Mouse (Mus musculus): ENCODE data around the gene Svop.
A peak's percentile ranks its signal among the peaks of the same experiment; 100 is the strongest.

The Svop gene

DNA sequence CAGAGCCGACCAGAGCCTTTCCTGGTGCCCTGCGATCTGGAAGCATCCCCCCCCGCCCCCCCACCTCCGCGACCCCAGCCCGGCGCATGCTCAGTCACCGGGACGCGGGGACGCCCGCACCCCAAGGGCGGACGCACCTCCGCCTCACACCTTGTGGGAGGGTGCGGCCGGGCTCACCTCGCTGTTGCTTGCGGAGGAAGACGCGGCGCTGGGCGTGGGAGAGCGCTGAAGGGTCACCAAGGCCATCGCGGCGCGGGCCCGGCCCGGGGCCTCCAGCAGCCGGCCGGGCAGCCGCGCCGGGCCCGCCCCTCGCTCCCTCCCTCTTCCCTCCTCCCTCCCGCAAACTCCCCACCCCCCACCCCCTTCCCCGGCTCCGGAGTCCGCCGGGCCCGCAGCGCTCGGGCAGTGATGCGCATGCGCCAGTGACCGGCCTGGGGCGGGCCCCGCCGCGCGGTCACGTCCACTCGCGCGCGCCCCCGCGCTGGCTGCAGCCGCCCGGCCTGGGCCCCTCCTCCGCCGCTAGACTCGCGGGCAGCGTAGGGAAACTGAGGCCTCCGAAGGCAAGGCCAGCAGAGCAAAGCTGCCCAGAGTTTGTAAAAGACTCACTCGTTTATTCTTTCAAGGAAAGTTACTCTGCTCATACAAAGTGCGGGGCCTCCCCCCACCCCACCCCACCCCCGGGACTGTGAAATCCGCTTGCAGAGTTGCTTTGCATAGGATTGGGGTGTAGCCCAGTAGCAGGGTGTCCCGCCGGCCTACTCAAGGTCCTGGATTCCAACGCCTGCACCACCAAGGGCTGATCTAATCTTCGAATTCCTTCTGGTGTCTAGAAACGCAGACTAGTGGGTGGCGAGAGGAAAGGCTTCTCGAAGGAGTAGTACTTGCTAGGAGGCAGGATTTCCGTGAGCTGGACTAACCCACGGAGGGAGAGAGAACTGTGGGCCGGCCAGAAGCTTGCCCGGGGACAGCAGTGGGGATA is 97.6 kb downstream of the Svop start, which contains the start of gene Ssh1:
Ssh1 (minus strand) TSS at position 408 of the 979 bp plus-strand sequence.
- DNase-seq (ENCODE audit: low read depth) = peak; percentile 83

DNA sequence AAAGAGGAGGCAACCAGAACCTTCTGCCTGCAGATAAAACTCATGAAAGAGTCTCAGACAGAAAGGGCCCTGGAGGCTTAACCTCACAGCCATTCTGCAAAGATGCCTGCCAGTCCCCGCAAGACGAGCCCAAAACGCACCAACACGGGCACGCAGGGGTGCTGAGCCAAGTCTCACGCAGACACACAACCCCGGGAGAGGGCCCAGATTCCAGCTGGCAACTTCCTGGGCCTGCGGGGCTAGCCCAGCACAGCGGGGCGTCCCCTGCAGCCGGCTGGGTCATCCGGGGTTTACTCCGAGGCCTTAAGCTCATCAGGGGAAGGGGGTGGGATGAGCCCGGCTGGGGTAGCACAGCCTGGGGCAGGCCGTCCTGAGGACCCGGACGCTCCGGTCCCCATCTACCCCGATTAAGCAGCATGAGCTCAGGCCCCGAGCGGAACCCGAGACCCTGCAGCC is 98.3 kb downstream of the Svop start:
- peak; percentile 71 for DNase-seq (ENCODE audit: low read depth)

DNA sequence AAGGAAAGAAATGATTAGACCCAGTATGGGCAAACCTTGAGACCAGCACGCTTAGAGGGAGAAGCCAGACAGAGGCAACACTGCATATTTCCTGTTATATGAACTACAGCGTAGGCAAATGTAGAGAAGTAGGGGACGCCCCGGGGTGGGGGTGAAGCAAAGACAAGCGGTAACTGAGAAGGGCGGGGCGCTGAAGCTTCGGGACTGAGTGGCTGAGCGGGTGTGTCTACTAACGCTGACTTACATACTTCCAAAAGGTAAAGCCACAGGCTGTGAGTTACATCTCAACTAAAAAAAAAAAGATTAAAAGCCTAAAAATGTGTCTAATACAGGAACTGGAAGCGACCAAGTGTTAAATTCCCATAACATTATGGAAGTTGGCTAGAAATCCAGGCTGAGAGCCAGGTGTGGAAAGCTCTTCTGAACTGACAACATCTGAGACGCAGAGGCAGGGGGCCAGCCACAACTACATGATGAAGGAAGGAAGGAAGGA is 99.0 kb downstream of the Svop start:
- DNase-seq (ENCODE audit: low read depth) = peak; percentile 95

DNA sequence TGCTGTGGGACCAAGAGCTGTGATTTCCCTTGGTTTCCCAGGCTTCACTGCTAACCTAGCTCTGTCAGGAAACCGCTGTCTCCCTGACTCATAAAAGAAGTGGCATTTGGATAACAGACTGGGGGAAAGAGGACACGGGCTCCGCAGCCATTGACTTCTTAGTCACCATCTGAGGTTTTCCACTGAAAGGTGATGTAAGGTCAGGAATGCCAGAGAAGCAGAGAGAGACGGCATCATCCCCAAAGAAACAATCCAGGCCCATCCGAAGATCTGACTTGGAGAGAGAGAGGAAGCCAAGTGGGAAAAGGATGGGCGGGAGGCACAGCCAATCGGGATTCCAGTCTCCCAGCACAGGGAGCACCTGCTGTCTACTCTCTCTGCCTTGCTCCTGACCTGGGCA is 100.2 kb downstream of the Svop start:
- DNase-seq (ENCODE audit: low read depth) = peak; percentile 27

DNA sequence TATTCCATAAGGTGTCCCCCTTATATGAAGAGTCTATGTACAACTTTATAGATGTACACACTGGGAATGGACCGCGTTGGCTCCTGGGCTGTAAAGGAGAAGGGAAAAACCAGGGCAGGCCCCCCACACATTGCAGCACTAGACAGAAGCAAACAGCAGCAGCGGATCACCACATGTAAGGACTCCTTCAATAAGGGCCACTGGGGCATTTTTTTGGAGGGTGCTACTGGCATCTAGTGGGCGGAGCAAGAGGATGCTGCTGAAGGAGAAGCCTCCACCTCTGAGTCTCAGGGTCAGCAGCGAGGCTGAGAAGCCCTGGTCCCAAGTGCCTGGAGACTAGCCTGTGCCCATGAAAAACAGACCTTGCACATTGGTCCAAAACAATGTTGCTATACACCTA is 100.8 kb downstream of the Svop start:
- peak; percentile 34 for DNase-seq (ENCODE audit: low read depth)

DNA sequence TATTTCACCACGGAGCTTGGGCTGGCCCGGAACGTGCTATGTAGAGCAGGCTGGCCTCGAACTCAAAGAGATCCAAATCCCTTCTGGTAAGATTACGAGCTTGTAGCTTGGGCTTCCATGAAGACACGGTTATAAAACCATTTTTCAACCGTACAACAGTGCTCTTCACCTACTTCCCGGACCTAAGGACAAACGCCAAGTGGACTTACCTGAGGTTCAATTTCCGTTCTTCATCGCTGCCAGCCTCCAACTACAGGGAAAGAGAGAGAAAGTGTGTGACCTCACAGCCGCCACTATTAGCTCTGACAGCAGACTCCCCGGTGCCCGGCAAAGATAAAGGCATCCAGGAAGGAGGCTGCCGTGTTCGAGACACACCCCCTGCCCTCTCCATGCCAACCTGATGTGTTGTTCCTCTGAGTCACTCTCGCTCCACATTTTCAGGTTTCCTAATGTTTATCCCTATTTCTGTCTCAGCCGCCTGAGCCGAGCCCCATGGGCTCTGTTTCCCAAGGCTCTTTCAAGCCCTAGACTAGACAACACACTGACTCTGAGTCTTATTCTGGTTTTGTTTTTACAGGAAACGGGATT is 101.8 kb downstream of the Svop start:
- DNase-seq (ENCODE audit: low read depth) = no peak

DNA sequence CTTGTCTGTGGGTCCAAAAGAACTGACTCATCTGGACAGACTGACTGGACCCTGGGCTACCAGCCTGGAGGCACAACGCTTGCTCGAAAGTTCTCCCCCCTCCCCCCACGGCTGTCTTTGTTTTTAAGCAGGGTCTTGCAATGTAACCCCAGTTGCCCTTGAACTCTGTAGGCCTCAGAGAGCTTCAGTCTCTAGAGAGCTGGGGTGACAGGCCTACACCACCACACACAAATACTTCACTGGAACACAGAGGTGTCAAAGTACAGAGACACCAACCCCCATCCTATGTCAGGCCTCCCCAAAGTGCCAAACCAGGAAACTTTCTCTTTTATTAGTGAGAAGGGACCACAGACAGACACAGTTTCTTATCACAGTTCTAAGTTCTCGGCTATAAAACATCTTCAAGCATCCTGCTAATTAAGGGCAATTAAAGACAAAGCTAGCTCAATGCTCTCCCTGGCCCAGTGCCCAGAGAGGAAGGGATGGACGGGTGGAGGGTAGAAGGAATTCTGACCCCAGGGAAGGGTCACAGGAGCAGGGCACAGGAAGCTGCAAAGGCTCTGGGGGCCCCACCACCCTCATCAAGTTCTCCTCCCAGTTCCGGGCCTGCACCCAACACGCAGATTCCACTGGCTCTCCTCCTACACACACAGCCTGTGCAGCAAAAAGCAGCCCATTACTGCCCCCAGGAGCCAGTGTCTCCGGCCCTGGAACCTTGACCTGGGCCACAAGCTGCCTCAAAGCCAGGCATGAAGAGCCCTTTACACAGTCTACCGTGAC is 105.0 kb downstream of the Svop start:
- DNase-seq (ENCODE audit: low read depth) = peak; percentile 16

DNA sequence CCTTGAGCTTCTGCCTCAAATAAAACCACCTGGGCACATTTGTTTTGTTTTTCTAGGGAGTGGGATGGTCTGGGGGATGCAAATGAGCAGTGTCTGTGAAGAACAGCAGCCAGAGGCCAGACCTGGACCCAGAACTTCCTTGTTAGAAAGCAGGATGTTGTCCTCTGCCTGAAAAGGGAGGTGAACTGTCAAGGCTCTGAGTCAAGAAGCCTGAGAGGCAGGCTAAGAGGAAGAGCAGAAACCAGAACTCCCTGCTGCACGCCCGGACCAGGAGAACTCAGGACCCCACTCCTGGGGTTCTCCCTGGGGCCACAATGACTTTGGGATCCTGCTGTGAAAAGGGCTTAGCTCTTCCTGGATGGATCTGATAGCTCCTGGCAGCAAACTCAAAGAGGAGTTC is 105.6 kb downstream of the Svop start:
- DNase-seq (ENCODE audit: low read depth) = no peak

DNA sequence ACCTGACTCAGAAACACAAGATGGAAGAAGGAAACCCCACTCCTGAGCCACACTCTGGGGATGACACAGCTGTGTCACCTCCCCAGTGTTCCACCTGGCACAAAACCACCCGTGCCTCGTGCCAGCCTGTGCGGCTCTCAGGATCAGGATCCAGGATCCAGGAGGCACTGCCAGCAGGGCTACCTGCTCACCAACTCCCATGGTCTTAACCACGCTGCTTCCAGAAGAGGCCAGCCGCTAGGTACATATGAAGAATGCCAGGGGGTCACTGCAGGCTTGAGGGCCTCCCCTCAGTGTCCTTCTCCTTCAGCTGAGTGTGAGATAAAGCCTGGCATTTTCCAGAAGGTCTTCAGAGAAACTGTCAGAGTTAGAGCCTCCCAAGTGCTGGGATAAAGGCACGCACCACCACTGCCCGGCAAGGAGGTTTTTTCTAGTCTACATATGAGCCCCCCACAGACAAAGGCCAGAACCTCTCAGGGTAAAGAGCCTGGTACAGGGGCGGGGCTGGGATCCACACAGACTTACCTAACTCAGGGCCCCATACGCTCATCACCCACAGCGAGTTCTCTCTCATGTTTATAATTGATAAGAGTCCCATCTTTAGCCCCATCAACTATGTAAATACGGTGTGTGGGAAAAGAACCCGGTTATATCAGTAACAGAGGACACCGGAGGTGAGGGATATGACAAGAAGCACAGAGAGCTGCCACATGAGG is 107.2 kb downstream of the Svop start:
- DNase-seq (ENCODE audit: low read depth) = no peak

DNA sequence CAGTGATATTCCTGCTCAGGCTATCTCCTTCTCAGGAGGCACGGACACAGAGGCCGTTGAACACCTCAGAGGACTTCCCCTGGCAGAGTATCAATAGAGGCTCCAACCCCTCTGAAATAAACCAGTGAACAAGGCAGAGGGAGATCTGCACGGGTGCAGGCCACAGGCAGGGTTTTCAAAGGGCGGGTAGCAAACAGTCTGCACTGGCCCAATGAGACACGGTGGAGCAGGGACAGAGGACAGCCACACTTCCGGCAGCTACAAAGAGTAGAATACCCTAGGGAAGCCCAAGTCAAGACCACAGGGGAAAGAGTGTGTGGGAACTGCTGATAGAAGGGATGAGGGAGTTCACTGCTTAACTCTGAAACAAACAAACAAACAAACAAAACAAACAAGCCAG is 107.8 kb downstream of the Svop start:
- DNase-seq (ENCODE audit: low read depth) = no peak

DNA sequence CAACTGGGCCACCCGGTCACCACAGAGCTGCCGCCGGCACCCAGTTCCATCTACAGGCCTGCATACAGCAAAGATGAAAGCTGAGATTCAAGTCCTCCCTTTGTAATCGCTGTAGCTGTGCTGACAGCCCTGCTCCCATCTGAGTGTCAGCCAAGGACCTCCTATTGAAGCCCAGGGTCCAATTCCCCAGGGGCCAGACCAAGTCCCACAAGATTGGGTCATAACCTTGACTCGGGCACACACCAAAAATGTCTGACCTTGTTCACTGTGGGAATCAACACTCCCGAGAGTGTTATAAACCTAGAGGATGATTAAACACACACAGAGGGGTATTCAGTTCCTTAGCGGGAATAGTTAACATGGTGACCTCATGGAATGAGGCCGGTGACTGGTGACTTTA is 109.5 kb downstream of the Svop start:
- DNase-seq (ENCODE audit: low read depth) = no peak

DNA sequence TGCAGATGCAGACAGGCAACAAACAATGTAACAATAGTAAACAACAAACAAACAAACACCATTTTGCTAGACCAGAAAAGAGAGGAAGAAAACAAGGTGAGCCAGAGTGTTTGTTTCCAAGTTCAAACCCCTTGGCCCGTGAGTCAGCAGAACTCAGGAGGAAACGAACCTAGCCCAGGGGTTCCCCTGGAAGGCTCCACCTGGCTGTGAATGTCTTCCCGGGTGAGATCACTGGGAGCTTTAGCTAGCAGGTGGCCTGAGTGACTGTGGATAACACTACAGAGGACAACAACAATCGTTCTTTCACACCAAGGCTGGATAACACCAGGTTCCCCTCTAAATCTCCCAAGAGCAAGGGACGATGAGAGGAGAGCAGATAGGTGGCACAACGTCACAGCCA is 110.2 kb downstream of the Svop start:
- DNase-seq (ENCODE audit: low read depth) = no peak

DNA sequence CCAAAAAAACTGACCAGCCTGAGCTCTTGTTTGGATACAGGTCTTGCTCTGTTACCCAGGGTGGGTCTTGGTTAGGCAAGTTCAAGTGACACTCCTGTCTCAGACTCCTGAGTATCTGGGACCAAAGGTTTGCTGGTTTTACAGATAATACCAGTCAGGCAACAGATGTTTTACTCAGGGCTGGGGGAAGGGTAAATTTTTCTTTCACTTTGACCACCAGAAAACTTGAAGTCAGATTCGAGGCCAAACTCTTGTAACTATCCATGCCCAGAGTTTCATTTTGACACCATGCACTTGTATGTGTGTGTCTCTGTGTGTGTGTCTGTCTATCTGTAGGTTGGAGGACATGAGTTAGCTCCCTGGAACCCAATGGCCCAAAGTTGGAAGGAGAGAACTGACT is 110.9 kb downstream of the Svop start:
- no peak for DNase-seq (ENCODE audit: low read depth)

DNA sequence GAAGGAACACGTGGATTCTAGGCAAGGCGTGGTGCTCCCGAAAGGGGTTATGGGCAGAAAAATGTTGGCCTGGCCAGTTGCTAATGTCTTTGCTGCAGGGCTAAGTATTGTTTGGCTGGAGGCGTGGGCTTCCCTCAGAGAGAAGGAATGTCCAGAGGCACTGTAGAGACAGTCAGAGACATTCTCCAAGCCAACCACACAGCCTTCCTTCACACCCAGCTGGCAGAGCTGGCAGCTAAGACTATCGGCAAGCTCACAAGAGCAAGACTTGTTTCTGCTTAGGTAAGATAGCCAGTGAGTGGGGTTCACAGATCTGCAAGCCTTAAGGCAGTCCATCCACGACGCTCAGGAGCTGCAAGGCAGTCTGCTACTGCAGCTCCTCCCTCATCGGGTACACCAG is 114.1 kb downstream of the Svop start:
- DNase-seq (ENCODE audit: low read depth) = no peak
